Mouse (Mus musculus): ENCODE data around the gene Tmem151a.

The Tmem151a gene

DNA sequence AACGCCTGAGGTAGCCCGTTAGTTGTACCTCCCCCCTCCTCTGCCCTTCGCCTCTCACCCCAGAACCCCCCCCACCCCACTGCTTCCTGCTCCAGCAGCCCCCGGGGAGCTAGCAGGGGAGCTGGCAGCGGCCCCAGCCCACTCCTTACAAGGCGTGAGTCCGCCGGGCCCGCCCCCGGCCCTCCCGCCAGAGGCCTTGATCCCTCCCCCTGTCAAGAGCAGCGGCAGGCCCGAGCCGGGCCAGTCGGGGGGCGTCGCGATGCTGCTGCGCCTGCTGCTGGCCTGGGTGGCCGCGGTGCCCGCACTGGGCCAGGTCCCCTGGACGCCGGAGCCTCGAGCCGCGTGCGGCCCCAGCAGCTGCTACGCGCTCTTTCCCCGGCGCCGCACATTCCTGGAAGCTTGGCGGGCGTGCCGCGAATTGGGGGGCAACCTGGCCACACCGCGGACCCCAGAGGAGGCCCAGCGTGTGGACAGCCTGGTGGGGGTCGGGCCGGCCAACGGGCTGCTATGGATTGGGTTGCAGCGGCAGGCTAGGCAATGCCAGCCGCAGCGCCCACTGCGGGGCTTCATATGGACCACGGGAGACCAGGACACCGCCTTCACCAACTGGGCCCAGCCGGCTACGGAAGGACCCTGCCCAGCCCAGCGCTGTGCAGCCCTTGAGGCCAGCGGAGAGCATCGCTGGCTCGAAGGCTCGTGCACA, 17.3 kb downstream of the Tmem151a start, which contains the start of gene Cd248:
Cd248 (plus strand) TSS at position 212 of the 703 bp plus-strand sequence.
- in situ Hi-C loops (cut with MboI, MseI): no loop called here

GRCm38 (mm10) chr19:5067040-5067799, 18.1 kb downstream of the Tmem151a start:
- in situ Hi-C loops (cut with MboI, MseI): no loop called here

GRCm38 (mm10) chr19:5065104-5065503, 20.2 kb downstream of the Tmem151a start:
- in situ Hi-C loops (cut with MboI, MseI): no loop called here

GRCm38 (mm10) chr19:5062446-5062845, 22.9 kb downstream of the Tmem151a start:
- in situ Hi-C loops (cut with MboI, MseI): no loop called here

DNA sequence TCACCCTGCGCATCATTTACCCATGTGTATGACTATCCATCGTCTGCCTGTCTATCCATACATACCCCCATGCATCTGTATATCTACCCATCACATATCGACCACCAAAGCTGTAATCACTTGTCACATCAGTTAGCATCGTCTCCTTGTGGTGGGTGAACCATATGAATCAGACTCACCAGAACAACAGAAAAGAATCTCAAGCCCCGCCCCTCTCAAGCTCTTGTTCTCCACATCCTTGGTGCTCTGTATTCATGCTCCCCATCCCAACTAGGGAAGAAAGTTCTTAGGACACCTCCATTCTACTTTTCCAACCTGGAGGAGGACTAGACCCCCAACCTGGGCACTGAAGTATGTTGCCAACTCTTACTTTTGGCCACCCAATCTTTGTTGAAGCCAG, 23.3 kb downstream of the Tmem151a start:
- in situ Hi-C loops (cut with MboI, MseI): no loop called here

DNA sequence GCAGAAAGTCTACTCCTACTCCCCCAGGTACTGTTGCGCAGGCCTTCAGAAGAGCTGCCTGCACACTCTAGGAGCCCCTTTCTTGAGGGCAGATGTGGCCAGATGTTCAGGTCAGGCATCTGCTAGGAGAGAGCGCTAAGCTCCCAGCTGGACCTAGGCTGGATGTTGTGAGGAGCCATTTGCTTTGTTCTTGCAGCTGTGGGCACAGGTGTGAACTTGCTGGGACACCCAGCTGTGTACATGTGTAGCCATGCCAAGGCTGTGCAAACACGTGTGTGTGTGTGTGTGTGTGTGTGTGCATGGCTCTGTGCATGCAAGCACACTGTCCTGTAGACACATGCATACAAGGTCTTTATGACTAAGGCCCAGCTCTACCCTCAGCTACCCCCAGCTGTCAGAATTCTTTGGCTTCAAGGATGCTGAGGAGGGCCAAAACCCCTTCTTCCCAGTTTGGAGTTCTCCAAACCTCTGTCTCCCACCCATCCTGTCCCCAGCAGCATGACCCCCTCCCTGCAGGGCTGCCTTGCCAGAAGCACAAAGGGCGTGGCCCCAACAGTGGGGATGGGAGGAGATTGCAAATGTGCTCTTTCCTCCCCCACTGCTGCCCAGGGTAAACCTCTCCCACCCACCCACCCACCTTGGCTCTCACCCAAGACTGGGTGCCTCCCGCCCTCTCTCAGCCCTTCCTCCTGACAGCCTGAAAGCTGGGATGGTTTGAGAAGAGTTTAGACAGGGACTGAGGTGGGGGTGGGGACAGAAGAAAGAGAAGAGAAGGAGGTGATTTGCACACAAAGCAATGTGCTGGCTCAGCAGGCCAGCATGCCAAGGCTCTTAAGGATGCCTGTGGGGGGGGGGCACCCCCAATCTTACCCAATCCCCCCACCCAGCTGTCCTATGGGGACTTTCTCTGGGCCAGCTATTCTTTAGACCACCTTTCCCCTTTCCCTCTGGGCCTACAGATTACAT, 24.7 kb downstream of the Tmem151a start:
- in situ Hi-C loops (cut with MboI, MseI): no loop called here

DNA sequence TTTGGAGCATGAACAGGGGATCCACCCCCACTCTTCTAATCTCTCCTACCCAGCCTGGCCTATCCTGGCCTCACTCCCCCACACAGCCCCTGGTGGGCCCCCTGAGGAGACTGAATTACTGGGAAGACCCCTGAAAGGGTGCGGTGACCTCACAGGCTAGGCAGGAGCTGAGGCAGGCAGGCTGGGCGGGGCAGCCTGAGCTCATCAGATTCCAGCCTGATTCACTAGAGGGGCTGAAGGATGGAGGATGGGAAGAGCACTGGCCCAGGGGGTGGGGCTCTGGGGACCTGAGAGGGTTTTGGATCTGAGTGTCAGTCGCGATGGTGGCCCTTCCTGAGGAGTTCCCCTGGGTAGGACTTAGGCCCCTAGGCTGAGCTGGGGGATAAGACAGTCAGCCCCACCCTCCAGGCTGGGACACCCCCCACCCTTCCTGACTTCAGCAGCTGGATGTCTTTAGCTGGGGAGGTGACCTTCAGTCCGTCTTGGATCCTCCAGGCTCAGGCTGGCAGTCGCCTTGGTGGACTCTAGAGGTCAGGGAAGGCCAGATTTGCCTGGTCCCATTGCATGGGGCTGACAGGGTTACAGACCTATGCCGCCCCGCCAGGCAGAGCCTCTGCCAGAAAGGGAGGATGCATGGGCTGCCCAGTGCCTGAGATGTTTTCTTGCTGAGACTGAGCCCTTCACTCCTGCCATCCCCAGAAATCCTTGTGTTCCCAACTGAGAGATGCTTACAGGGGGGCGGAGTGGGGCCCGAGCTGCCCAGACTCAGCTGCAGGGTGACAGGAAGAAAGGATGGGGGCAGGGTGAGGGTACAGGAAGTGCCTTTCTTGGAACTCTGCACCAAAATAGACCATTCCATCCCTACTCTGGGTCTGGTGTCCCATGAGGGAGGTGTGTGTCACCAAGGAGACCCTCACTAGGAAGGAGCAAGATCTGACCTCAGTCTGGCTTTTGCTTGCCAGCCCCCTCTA, 26.2 kb downstream of the Tmem151a start:
- in situ Hi-C loops (cut with MboI, MseI): no loop called here

DNA sequence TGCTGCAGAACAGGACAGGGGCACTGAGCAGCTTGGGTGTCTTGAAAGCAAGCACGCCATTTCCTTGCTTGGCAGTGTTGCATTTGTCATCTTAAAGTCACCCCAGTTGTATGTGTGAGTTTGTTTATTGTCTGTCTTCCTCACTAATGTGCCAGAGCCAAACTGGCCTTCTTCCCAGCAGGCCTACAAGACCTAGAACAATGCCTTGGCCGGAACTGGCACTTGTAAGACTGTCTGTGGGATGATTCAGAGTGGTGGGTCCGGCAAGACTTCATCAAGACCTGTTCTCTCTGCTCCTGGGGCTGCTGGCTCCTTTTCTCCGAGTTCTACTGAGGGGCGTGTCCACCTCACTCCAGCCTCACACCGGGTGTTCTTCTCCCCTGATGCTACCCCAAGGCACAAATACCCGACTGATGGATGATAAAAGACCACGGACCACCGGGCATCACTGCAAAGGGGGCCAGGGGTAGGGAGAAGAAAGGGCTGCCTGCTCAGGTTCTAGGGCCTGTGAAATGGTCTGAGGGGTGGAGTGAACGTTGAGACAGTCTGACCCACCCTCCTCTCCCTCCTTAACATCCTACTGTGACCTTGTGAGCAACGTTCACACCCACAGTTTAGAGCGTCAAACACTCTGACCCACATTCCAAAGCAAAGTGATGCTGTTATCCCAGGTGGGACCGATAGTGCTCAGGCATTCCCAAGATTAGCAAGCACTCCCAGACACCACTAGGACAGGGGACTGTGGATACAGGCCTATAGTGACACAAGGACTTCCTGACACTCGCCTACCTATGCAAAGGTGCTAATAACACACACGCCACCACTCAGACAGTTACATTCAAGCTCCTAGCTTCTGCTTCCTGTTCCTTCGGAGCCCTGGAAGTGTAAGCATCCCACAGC, 27.2 kb downstream of the Tmem151a start:
- in situ Hi-C loops (cut with MboI, MseI): no loop called here

GRCm38 (mm10) chr19:5056251-5056650, 29.1 kb downstream of the Tmem151a start:
- in situ Hi-C loops (cut with MboI, MseI): no loop called here

GRCm38 (mm10) chr19:5053909-5054308, 31.4 kb downstream of the Tmem151a start:
- in situ Hi-C loops (cut with MboI, MseI): no loop called here

GRCm38 (mm10) chr19:5052853-5053252, 32.5 kb downstream of the Tmem151a start:
- in situ Hi-C loops (cut with MboI, MseI): no loop called here

DNA sequence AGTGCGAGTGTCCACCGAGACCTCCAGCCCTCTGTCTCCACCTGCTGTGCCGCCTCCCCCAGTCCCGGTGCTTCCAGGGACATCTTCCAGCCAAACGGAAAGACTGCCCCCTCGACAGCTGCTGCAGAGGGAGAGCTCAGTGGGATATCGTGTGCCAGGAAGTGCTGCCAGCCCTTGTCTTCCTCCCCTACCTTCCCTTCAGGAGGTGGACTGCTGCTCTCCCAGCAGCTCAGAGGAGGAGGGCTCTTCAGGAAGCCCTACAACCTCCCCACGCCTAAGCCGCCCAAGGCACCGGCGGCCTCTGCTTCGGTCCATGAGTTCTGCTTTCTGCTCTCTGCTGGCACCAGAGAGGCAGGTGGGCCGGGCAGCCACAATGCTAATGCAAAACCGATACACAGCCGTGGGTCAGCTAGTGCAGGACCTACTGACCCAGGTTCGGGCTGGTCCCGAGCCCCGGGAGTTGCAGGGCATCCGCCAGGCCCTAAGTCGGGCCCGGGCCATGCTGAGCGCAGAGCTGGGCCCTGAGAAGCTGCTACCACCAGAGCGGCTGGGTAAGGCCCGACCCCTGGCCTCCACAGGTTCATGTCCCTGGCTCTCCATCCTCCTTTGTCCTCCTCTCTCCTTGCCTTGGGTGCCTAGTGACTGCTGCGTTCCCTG, 33.0 kb downstream of the Tmem151a start:
- in situ Hi-C loops (cut with MboI, MseI): no loop called here

- in situ Hi-C loops (cut with MboI, MseI): no loop called here
These were observed 33.8 kb downstream of the Tmem151a start for GRCm38 (mm10) chr19:5051515-5051914.

DNA sequence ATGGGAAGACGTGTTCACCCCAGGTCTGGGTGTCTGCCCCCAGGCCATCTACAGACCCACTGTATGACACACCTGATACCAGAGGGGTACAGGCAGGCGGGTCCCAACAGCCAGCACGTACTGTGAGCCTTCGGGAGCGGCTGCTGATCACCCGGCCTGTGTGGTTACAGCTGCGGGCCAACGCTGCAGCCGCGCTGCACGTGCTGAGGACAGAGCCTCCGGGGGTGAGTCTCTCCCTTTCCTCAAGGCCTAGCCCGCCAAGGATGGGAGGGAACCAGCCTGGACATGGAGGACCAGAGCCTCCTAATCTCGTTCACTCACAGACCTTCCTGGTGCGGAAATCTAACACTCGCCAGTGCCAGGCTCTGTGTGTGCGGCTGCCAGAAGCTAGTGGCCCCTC, 34.3 kb downstream of the Tmem151a start:
- in situ Hi-C loops (cut with MboI, MseI): no loop called here

DNA sequence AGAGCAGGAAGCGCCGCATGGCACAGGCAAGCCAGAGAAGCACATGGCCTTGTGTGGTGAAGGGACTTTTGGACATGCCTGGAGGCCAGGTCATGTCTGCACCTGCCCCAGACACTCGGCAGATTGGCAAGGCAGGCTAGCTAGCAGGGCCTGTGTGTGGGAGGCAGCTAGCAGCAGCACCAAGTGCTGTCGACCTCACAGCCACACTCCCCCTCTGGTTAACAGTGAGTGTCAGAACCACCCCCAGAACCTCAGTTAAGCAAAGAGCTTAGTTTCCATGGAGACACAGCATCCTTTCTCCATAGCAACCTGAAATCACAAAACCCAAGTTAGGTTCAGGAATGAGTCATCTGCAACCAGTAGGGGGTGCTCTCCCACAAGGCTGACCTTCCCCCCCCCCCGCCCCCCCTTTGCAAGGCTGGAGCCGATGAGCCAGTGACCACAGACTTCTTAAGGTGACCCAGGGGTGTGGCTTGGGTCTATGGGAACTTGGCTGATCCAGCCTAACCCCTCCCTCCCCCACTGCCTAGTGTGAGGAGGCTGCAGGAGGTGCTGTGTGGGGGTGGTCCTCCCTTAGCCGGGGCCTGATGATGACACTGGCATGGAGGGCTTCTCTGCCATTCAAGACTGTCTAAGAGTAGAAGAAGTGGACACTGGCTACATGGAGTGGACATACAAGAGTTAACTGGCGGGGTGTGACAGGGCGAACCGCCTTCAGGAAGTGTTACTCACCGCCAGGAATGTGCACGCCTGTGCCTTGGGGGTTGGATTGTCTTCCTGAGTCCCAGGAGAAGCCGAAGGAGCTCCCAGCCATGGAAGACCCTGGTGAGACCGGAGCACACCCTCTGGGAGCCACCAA, 35.1 kb downstream of the Tmem151a start, which contains the start of gene Rin1:
Rin1 (plus strand) TSS at position 435 of the 859 bp plus-strand sequence.
- in situ Hi-C loops (cut with MboI, MseI): no loop called here

DNA sequence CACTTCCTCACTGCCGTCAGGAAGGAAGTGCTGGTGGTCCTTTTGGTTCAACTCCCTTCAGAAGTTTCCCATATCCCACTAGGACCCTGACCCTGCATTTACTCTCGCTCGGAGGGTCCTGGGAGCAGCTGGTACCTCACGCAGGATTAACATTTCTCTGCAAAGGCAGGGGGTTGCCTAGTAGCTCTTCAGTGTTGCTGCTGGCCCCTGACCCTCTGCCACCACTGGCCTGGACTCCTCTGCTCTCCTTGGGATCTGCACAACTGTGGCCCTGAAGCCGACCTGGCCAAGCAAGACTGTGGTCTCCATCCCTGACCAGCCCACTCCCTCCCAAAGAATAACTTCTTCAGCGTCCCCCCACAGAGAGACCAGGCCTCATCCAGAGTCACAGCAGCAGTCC, 36.0 kb downstream of the Tmem151a start:
- in situ Hi-C loops (cut with MboI, MseI): no loop called here

DNA sequence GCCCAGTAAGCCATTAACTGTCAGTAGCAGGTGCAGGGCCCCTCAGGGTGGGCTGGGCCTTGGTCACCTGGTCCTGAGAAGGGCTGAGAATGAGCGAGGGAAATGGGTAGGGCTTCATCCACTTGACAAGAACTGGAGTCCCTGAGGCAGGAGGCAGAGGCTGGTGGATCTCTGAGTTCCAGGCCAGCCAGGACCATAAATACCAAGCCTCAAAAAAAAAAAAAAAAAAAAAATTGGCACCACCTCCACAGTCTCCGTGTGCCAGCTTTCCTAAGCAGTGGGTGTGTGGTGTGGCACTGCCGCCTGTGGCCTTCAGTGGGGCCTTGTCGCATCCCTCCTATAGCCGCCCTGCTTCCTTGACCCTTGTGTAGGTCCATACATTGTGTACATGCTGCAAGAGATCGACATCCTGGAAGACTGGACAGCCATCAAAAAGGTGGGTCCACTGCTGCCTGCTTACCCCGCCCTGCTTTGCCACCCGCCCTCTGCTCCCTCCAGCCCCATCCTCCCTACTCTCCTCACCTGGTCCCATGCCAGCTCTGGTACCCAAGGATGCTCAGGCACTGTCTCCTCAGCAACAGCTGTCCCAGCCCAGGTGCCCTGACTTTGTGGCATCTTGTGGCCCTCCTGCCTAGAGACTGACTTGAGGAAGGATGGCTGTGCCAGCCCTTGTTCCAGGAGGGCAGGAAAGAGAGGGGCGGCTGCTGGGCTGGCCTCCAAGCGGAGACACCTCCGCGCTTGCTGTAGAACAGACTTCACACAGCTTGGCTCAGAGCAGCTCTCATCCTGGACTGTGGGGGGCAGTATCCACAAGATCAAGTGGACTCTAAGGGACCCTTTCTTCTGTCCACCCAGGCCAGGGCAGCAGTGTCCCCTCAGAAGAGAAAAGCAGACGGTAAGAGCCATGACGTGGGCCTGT, 36.9 kb downstream of the Tmem151a start:
- in situ Hi-C loops (cut with MboI, MseI): no loop called here
